Mouse (Mus musculus) layer of hippocampus, postnatal 10 days (tissue): ENCODE results near the gene Dgkd. TPM values are rescaled to one million over a fixed set of nuclear protein-coding genes. Genes with fewer than 3 reads are reported as not detected.

Source experiments
- DNase-seq, 2 experiments: peaks; one replicate each; pipeline ENCODE4 v3.0.0; 2021; ENCODE audit warnings: low spot score in 2 of 2
- total RNA-seq, 2 experiments: library from RNA; stranded (reverse); gene quantifications; 2 replicates each; pipeline ENCODE4 v1.2.3; 2021

Dgkd gene
- total RNA-seq, 2 experiments from 2014 or later, result 119 to 134 TPM

- DNase-seq, result no peak
Measured at GRCm38 (mm10) chr1:87880856-87881255, 27.8 kb downstream of the Dgkd start.

GRCm38 (mm10) chr1:87881726-87882125, 28.6 kb downstream of the Dgkd start:
- DNase-seq, result no peak

DNA sequence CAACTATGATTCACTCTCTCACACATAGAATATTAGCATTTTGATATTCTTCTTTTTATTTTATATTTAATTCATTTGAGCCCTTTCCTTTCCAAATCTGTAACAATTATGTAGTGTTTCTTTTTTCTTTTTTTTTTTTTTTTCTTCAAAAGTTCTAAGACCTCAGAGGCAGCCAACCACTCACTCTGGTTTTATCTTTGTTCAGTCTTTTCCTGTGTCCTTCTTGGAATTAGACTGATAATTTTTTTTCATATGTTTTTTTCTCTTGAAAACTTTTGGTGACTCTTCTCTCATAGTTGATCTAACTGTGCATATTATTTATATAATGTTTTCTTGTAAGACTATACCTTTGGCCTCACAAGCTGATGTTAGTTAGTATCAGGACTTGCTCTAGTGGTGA, 29.5 kb downstream of the Dgkd start:
- DNase-seq, result no peak

GRCm38 (mm10) chr1:87890960-87891359, 37.9 kb downstream of the Dgkd start:
- DNase-seq, result no peak

DNA sequence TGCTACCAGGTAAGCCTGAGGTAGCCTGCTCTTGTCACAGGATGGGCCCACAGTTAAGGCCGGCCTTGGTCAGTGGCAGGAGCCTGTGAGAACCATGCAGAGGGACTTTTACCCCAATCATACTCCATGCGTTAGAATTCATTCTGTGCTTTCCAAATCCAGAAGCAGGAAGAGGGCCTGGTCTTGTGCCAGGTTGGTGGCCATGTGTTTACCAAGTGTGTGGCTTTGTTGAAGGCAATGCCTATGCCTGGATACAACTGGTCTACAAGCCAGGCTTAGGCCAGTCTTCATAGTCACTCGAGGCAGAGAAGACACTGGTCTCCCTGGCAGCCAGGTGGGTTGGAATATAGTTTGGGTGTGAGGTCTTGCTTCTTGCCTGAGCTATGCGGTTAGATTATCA, 38.5 kb downstream of the Dgkd start:
- DNase-seq, result no peak

DNA sequence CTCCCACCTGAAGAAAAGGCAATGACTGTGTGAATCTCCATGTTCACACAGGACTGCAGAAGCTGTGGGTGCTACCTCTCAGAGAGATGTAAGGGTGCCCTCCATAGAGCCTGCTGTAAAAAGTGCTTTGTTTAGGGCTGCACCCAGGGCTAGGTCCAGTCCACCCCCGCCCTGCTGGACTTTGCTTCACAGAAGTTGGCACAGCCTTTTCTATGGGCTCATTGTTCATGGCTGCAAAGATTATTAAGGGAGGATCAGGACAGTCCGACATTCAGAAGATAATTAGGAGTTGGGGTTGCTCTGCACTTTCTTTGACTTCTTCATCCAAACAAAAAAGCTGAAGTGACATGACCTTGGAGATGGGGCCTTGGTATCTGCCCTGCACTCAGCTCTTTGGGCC, 39.4 kb downstream of the Dgkd start:
- DNase-seq, result no peak

- no peak for DNase-seq
Measured at GRCm38 (mm10) chr1:87893414-87893813, 40.3 kb downstream of the Dgkd start.

GRCm38 (mm10) chr1:87896921-87897320, 43.8 kb downstream of the Dgkd start:
- no peak for DNase-seq

GRCm38 (mm10) chr1:87899701-87900100, 46.6 kb downstream of the Dgkd start:
- no peak for DNase-seq

- no peak for DNase-seq
Measured at GRCm38 (mm10) chr1:87900979-87901378, 47.9 kb downstream of the Dgkd start.

DNA sequence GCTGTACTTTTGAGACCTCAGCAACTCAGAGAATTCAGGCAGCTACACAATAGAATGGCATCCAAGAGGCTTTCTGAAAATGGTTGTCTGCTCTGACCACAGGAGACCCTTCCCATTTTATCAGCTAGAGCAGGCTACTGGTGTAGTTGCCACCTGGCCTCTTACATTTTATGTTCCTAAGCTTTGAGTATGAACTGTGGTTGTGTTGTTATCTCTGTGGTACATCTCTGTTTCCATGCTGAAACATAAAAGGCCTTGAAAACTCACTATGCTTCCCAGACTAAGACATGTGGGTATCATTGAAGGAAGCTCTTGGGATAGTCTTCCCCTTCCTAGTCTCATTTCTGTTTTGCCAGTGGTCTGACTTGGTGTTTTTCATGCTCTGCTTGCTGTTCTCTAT, 49.1 kb downstream of the Dgkd start:
- DNase-seq, result no peak

GRCm38 (mm10) chr1:87906361-87906956, 53.4 kb downstream of the Dgkd start:
- DNase-seq, result no peak

GRCm38 (mm10) chr1:87908006-87908405, 54.9 kb downstream of the Dgkd start:
- DNase-seq, result no peak

GRCm38 (mm10) chr1:87908736-87909135, 55.6 kb downstream of the Dgkd start:
- no peak for DNase-seq

DNA sequence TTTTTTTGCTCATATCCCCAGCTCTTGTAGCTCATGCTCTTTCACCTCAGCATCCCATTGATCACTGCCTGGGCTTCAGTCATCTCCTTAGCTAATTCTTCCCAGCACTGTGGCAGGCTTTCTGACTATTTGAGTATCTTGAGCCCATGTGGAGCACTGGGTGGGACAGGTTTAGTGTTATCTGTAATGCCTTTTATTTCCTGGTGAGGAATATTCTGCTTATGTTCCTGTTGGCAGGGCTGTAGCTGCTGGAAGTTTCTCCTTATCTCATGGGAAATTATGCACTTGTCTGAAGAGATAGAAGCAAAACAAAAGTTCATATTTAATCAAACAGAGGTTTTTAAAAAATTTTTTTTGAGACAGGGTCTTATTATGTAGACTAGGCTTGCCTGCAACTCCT, 56.5 kb downstream of the Dgkd start:
- DNase-seq, result no peak

- no peak for DNase-seq
Measured at GRCm38 (mm10) chr1:87910428-87910827, 57.3 kb downstream of the Dgkd start.

DNA sequence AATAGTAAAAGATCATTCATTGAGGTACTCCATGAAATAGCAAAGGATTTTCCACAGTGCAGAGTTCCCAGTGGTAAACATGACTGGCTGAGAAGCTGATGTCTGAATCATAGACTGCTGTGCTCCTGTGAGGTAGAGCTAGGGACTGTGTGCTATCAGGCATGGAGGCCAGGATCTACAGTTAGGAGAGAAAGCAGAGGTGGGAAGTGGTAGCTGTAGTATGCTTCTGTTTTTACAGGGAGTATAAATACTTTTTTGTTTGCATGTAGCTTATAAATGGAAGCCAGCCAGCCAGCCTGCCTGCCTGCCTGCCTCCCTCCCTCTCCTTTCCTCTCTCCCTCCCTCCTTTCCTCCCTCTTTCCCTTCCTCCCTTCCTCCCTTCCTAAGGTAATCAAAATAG, 60.3 kb downstream of the Dgkd start:
- DNase-seq, result no peak

DNA sequence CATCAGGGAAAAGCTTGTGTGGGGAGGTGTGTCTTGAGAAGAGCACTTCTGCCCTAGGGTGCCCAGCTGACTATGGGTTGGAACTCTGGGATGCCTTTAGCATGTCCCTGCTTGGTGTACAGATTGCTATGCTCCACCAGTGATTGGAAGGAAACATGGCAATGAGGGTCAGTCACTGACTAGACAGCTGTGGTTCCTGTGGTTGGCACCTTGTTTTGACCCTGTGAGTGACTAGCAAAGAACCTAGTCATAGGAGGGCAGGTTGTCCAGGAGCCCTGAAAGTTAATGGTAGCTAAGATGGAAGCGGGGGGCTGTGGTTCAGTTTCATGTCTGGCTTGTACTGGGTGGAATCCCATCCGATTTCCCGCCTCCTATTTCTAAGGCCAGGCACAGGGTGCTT, 64.3 kb downstream of the Dgkd start:
- no peak for DNase-seq

DNA sequence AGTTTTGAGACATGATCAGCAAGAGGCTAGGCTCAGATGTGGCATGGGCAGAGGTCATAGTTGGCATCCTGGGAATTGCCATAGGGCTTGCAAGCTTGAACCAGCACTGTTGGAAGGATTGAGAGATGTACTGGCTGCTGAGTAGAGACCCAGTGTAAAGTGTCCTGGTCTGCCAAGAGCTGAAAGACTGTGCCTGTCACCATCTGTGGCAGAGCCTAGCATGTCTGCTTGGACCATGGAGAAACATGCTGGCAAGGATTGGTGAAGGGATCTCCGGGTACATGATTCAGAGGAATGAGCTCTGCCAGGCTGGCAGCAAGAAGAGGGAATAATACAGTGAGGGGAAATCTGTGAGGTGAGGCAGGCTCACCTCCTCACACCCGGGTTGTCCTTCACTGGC, 65.0 kb downstream of the Dgkd start:
- no peak for DNase-seq

- no peak for DNase-seq
Measured at GRCm38 (mm10) chr1:87920056-87920614, 67.0 kb downstream of the Dgkd start.

DNA sequence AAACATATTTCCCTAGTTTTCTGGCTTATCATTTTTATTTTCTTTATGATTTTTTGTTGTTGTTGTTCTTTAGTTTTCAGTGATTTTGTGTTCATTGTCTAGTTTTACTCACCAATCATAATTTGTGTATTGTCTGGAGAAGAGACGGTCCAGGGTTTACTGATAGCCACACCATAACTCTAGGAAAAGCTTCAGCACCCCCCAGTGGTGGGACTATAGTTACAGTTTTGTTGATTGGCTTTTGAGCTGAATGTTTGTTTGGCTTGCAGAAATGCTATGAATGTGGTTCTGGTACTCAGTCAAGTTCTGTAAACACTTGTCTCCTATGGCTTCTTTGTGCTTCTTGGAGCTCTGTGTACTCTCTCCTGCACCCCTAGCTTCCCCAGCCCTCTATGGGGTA, 69.6 kb downstream of the Dgkd start:
- DNase-seq, result peak; percentile 43 to 74

DNA sequence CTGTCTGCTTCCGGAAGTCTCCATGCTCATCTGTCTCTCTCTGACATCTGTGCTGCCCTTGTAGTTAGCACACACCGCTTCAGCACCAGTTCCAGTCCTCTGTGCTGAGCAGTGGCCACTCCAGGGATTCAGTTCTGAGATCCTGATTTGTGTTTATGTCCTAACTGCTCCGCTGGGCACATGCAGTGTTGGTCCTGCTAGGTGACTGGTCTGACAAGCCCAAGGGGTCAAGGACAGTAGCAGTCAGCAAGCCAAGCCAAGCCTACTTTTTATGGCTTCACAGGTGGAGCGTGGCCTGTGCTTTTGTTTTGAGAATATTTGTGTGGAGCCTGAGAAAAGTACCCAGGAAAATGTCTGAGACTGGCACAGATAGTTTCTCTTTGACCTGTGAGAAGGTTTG, 71.8 kb downstream of the Dgkd start:
- DNase-seq, result no peak

DNA sequence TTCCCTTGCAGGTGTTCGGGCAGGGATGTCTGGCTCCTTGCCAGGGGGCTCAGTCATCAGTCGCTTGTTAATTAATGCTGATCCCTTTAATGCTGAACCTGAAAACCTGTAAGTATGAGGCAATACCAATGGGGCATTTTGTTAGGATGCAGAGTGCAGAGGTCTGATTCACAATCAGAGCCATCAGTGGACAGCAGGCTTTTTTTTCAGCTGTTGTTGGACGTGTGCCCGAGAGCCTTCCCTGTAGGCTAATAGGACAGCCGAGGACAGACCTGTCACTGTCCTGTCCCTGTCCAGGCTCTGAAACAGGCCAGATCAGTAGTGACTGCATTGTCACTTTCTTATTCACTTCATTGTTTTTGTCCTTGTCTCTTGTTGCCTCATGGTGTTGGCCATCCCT, 76.6 kb downstream of the Dgkd start:
- no peak for DNase-seq

DNA sequence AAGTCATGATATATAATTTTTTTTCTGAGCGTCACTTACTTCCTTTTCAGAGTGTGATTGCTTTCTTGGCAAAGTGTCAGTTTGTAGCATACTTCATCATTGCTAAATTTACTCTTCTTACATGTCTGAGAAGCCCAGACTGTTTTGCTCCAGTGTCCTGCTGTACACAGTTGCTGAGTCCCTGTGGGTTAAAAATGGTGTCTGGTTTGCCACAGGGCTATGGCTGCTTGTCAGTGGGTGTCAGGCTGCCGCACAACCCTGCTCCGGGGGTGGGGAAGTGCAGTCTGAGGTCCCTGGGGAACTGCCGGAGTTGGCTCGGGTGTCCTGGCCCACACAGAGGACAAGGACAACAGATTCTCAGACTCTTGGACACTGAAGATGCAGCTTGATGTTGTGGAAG, 80.0 kb downstream of the Dgkd start:
- DNase-seq, result no peak
